Mouse (Mus musculus) heart, embryonic 16.5 days (tissue): ENCODE measurements around the gene Sertad4. TPM values are rescaled to one million over a fixed set of nuclear protein-coding genes. Genes with fewer than 3 reads are reported as not detected.
A peak's percentile ranks its signal among the peaks of the same experiment; 100 is the strongest.

ENCODE experiments used
- ATAC-seq: fragments of 200-750 bp; cut with Nextera tagmentation; replicated peaks from 2 replicates; pipeline ENCODE4 v1.8.0; 2017; ENCODE audit warnings: moderate number of reproducible peaks; ENCODE audit not compliant: insufficient read depth, low FRiP score; ENCODE audit errors: extremely low read depth
- H3K27ac ChIP-seq: fragments of 300-500 bp; sonication (generic); 2 replicates; pipeline ENCODE4 v1.5.1; 2014; ENCODE audit warnings: mild to moderate bottlenecking, low read length, control low read depth, moderate library complexity
- H3K27me3 ChIP-seq: fragments of 300-500 bp; sonication (generic); 2 replicates; pipeline ENCODE4 v1.6.1; 2014; ENCODE audit warnings: low read length, mixed read lengths; ENCODE audit not compliant: control insufficient read depth, insufficient read depth
- H3K36me3 ChIP-seq: fragments of 300-500 bp; sonication (generic); 2 replicates; pipeline ENCODE4 v1.6.1; 2014; ENCODE audit not compliant: control insufficient read depth, insufficient read depth
- H3K4me1 ChIP-seq: fragments of 300-500 bp; sonication (generic); 2 replicates; pipeline ENCODE4 v1.6.1; 2014; ENCODE audit warnings: low read length, mixed read lengths; ENCODE audit not compliant: control insufficient read depth, insufficient read depth
- H3K4me2 ChIP-seq: fragments of 300-500 bp; sonication (generic); 2 replicates; pipeline ENCODE4 v1.6.1; 2014; ENCODE audit warnings: low read depth, mild to moderate bottlenecking, control low read depth, low read length
- H3K4me3 ChIP-seq: fragments of 300-500 bp; sonication (generic); 2 replicates; pipeline ENCODE4 v1.5.1; 2014; ENCODE audit warnings: mild to moderate bottlenecking, control low read depth, low read length
- H3K9ac ChIP-seq: fragments of 300-500 bp; sonication (generic); 2 replicates; pipeline ENCODE4 v1.6.1; 2014; ENCODE audit warnings: low read length, control low read depth
- H3K9me3 ChIP-seq: fragments of 300-500 bp; sonication (generic); replicated peaks from 2 replicates; pipeline ENCODE4 v1.6.1; 2016; ENCODE audit warnings: low read length; ENCODE audit not compliant: control insufficient read depth
- WGBS: fragments of 180-500 bp; shearing (Covaris S2); extraction: QIAGEN DNeasy Blood & Tissue Kit; methylation state at CpG from one replicate; pipeline ENCODE4 v1.1.7; 2014; 5-methylcytosine and 5-hydroxymethylcytosine counted together
- polyA plus RNA-seq: library from polyadenylated mRNA; unstranded; fragments of >200 nt; fragmentation: Nextera tagmentation; extraction: Ambion mirVana; gene quantifications from 2 replicates; pipeline ENCODE4 v1.2.1, GENCODE M21; 2015

Gene Sertad4
- polyA plus RNA-seq, 1 experiment from 2014 or later: 9.4 TPM

- Histone ChIP-seq H3K4me1 (no peaks in the 10 kb centered on the region), H3K27ac (no peak overlapping the region), H3K9ac (no peak overlapping the region), H3K9me3 (no peaks in the 10 kb centered on the region), H3K27me3 (no peaks in the 10 kb centered on the region), H3K4me3 (no peak overlapping the region), H3K36me3 (no peaks in the 10 kb centered on the region), H3K4me2 (no peak overlapping the region)
- 79% methylated on average over 7 of the region's 7 CpGs for WGBS
- ATAC-seq: no peak
These were observed 23.6 kb upstream of the Sertad4 start for GRCm38 (mm10) chr1:192879086-192879580.

GRCm38 (mm10) chr1:192872841-192873240 is 17.3 kb upstream of the Sertad4 start:
- H3K36me3 ChIP-seq: no peaks in the 10 kb centered on the region
- ATAC-seq: no peak
- WGBS: 66% methylated on average over 5 of the region's 5 CpGs

DNA sequence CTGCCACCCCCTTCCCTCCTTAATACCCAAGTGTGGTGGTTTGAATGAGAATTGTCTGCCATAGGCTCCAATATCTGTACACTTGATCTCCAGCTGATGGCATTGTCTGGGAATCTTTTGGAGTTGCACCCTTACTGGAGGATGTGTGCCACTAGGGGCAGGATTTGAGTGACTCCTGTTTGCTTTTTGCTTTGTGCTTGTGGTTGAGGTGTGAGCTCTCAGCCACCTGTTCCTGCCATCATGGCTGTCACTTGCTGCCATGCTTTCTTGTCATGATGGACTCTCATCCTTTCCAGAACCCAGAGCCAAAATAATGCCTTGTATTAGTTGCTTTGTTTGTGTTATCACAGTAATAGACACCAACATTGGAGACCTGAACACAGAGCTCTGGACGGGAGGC is 14.2 kb upstream of the Sertad4 start:
- H3K4me3 ChIP-seq: no peak overlapping the region
- no peak for ATAC-seq
- H3K27me3 ChIP-seq: no peaks in the 10 kb centered on the region

More at GRCm38 (mm10) chr1:192872841-192873240, 17.3 kb upstream of the Sertad4 start:
- Histone ChIP-seq H3K4me2 (no peak overlapping the region), H3K4me1 (no peaks in the 10 kb centered on the region), H3K4me3 (no peak overlapping the region), H3K27me3 (no peaks in the 10 kb centered on the region), H3K27ac (no peak overlapping the region), H3K9me3 (no peaks in the 10 kb centered on the region), H3K9ac (no peak overlapping the region)

DNA sequence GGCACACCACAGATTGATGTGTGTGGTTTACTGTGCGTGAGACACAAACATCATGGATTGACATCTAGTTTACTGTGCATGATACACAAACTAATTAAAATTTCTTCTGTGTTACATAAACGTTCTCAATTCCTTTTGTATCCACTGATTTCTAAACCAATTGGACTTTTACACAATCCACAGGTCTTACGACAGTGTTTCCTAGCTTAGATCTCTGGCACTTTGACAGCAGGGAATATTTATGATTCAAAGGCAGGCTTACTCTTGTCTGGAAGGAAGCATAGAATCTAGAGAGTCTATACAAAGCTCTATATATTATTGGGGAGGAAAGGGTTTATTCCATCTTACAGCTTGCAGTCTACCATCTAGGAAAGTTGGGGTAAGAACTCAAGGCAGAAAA is 8.9 kb upstream of the Sertad4 start:
- no peak overlapping the region for H3K4me3 ChIP-seq
- 73% methylated on average over 3 of the region's 3 CpGs for WGBS

More for the DNA sequence above, 14.2 kb upstream of the Sertad4 start:
- Histone ChIP-seq H3K36me3 (no peaks in the 10 kb centered on the region), H3K9me3 (no peaks in the 10 kb centered on the region), H3K27ac (no peak overlapping the region), H3K4me2 (no peak overlapping the region), H3K9ac (no peak overlapping the region), H3K4me1 (no peaks in the 10 kb centered on the region)
- WGBS: 89% methylated on average over 1 of the region's 1 CpGs

GRCm38 (mm10) chr1:192861305-192861960 is 5.9 kb upstream of the Sertad4 start:
- ATAC-seq: no peak
- no peak overlapping the region for H3K4me2 ChIP-seq
- peaks cover 1% of the 10 kb centered on the region; the same call in 1 of the 2 replicates for H3K27me3 ChIP-seq
- H3K36me3 ChIP-seq: no peaks in the 10 kb centered on the region
- peaks cover under 1% of the 10 kb centered on the region; the same call in 1 of the 2 replicates for H3K4me1 ChIP-seq
- H3K4me3 ChIP-seq: no peak overlapping the region
- no peaks in the 10 kb centered on the region for H3K9me3 ChIP-seq
- WGBS: 78% methylated on average over 5 of the region's 5 CpGs
- H3K27ac ChIP-seq: no peak overlapping the region
- H3K9ac ChIP-seq: no peak overlapping the region

More for the DNA sequence above, 8.9 kb upstream of the Sertad4 start:
- Histone ChIP-seq H3K36me3 (no peaks in the 10 kb centered on the region), H3K27me3 (no peaks in the 10 kb centered on the region), H3K4me2 (no peak overlapping the region), H3K9me3 (no peaks in the 10 kb centered on the region), H3K4me1 (no peaks in the 10 kb centered on the region), H3K27ac (no peak overlapping the region), H3K9ac (no peak overlapping the region)
- ATAC-seq: no peak

GRCm38 (mm10) chr1:192860273-192860672 is 4.7 kb upstream of the Sertad4 start:
- Histone ChIP-seq H3K4me3 (no peak overlapping the region), H3K4me2 (no peak overlapping the region), H3K9me3 (no peaks in the 10 kb centered on the region), H3K9ac (no peak overlapping the region), H3K36me3 (no peaks in the 10 kb centered on the region), H3K27me3 (peaks cover 3% of the 10 kb centered on the region; the same call in 1 of the 2 replicates), H3K4me1 (peaks cover 6% of the 10 kb centered on the region), H3K27ac (no peak overlapping the region)
- 60% methylated on average over 6 of the region's 6 CpGs for WGBS
- ATAC-seq: no peak

- no peak for ATAC-seq
- WGBS: 93% methylated on average over 5 of the region's 5 CpGs
- Histone ChIP-seq H3K4me1 (peaks cover 13% of the 10 kb centered on the region), H3K27ac (no peak overlapping the region), H3K4me2 (no peak overlapping the region), H3K4me3 (no peak overlapping the region), H3K36me3 (no peaks in the 10 kb centered on the region), H3K9me3 (no peaks in the 10 kb centered on the region), H3K9ac (no peak overlapping the region), H3K27me3 (peaks cover 14% of the 10 kb centered on the region)
These were observed 2.0 kb upstream of the Sertad4 start for GRCm38 (mm10) chr1:192857582-192857981.

DNA sequence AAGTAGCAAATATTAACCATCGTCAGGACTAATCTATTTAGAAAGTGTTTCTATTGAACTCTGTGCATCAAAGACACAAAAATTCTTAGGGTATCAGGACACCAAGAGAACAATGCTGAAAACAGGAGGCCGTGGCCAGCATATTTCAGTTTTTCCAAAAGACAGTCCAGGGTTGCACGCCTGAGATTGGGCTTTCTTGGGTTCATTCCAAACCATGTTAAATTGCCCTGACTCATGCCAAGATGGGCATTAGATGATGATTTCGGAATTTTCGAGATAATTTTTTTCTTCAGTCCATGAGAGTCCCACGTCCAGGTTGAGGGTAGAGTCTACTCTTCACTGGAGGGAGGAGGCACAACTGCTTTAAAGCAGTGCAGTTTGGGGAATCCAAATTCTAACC is 1.4 kb upstream of the Sertad4 start:
- Histone ChIP-seq H3K27me3 (peaks cover 14% of the 10 kb centered on the region), H3K36me3 (no peaks in the 10 kb centered on the region), H3K4me3 (no peak overlapping the region), H3K9me3 (no peaks in the 10 kb centered on the region), H3K4me2 (no peak overlapping the region), H3K9ac (no peak overlapping the region), H3K4me1 (peaks cover 19% of the 10 kb centered on the region), H3K27ac (no peak overlapping the region)
- 75% methylated on average over 6 of the region's 6 CpGs for WGBS
- ATAC-seq: no peak

- 41% methylated on average over 10 of the region's 10 CpGs for WGBS
- Histone ChIP-seq H3K9ac (no peak overlapping the region), H3K4me2 (peak overlapping the region; percentile 92; the same call in 1 of the 2 replicates), H3K4me1 (peaks cover 22% of the 10 kb centered on the region), H3K27ac (no peak overlapping the region), H3K9me3 (no peaks in the 10 kb centered on the region), H3K4me3 (no peak overlapping the region), H3K27me3 (peaks cover 14% of the 10 kb centered on the region), H3K36me3 (no peaks in the 10 kb centered on the region)
- ATAC-seq: no peak
These were observed 855 bp upstream of the Sertad4 start for GRCm38 (mm10) chr1:192856411-192856810.
